20 mouse cellular contexts compared by ENCODE assay signal in genomic region chr7:101851689-101852088, GRCm38 (mm10). TPM values are rescaled to one million over a fixed set of nuclear protein-coding genes. Genes with fewer than 3 reads are reported as not detected.
DNase-seq lines count a peak whose midpoint lies in the region; ATAC-seq and TF ChIP-seq lines count a peak whose summit lies in the region.
"Had no signal": no experiment of that assay in that cellular context is flagged by ENCODE, and none has a peak within 500 bp of the region (broad histone marks: within the 10 kb centered on the region; RNA-seq: fewer than 3 reads in every experiment).

No protein-coding gene starts in this region.

- H3K27ac ChIP-seq in spleen, adult 2 months (ENCODE audit: insufficient read depth, low read length) = peak overlapping the region; percentile 33
- no peak overlapping the region for H3K27ac ChIP-seq in layer of hippocampus, adult 2 months
- H3K27ac ChIP-seq: embryonic facial prominence, embryonic 12.5 days; heart, embryonic 13.5 days; hindbrain, embryonic 15.5 days had no signal

- ATAC-seq in common myeloid progenitor, adult 5-6 weeks (replicated peaks; ENCODE audit: low read depth, poor library complexity, severe bottlenecking) = peak; percentile 59
- ATAC-seq in megakaryocyte progenitor cell, adult 5-6 weeks (replicated peaks; ENCODE audit: poor library complexity) = peak; percentile 42
- ATAC-seq: forebrain, embryonic 16.5 days had no signal

- no peaks in the 10 kb centered on the region for H3K27me3 ChIP-seq in spleen, adult 2 months (ENCODE audit: control insufficient read depth, insufficient read depth, low read length)
- H3K27me3 ChIP-seq: embryonic facial prominence, embryonic 12.5 days; heart, embryonic 13.5 days; hindbrain, embryonic 15.5 days had no signal

- H3K36me3 ChIP-seq in spleen, adult 2 months (ENCODE audit: control insufficient read depth, insufficient read depth, low read length) = no peaks in the 10 kb centered on the region
- H3K36me3 ChIP-seq: embryonic facial prominence, embryonic 12.5 days; G1E; heart, embryonic 13.5 days; hindbrain, embryonic 15.5 days had no signal

- WGBS in spleen, adult 2 months = 29% methylated on average over 6 of the region's 6 CpGs

- no peak overlapping the region for H3K4me3 ChIP-seq in spleen, adult 2 months (ENCODE audit: extremely low read depth, insufficient read depth, insufficient read length)
- no peak overlapping the region for H3K4me3 ChIP-seq in layer of hippocampus, adult 2 months
- H3K4me3 ChIP-seq: embryonic facial prominence, embryonic 12.5 days; heart, embryonic 13.5 days; hindbrain, embryonic 15.5 days had no signal

- TF ChIP-seq CTCF in spleen, adult 2 months (IDR thresholded peaks at IDR 0.05; ENCODE audit: extremely low read depth, insufficient read depth, insufficient read length, insufficient replicate concordance) = no peak
- TF ChIP-seq CTCF in layer of hippocampus, adult 2 months (conservative IDR thresholded peaks at IDR 0.05) = no peak

- TF ChIP-seq POLR2A in spleen, adult 2 months (IDR thresholded peaks at IDR 0.05; ENCODE audit: low read depth, low read length) = no peak

- DNase-seq in spleen, adult 2 months (ENCODE audit: low read depth in 1 of 2, low spot score in 2 of 2) = no peak
- DNase-seq in spleen, postnatal 4 days (ENCODE audit: low spot score in 2 of 2) = no peak
- no peak for DNase-seq in lung, postnatal 36 days
- DNase-seq in adrenal gland, postnatal 14 days = no peak
- DNase-seq in layer of hippocampus, adult 2 months (ENCODE audit: low spot score in 2 of 2) = no peak
- DNase-seq: adrenal gland, postnatal 25 days; cerebellum, adult 2 months; cerebellum, postnatal 10 days; gastrocnemius, postnatal 25 days; heart, adult 11 months; heart, postnatal 36 days had no signal

- peaks cover 8% of the 10 kb centered on the region for H3K4me1 ChIP-seq in spleen, adult 2 months (ENCODE audit: control insufficient read depth, insufficient read depth, insufficient read length)
- H3K4me1 ChIP-seq: embryonic facial prominence, embryonic 12.5 days; heart, embryonic 13.5 days; hindbrain, embryonic 15.5 days had no signal

RNA-seq across cellular contexts. Expression of gene Folr2, which starts 5.3 kb away (rescaled TPM):
- 0.75 and 1.4 TPM in 2 replicates for polyA plus RNA-seq in spleen, adult 2 months (2012; rRNA removed)
- total RNA-seq in common myeloid progenitor, adult 5-6 weeks (2017) = not detected in 2 replicates
- not detected in 2 replicates for total RNA-seq in megakaryocyte progenitor cell, adult 5-6 weeks (2015)
- not detected in 2 replicates for total RNA-seq in megakaryocyte progenitor cell, adult 5-6 weeks (2017)
- 2.9 and 3.9 TPM in 2 replicates for total RNA-seq in adrenal gland, postnatal 14 days (2021)
- under 1 TPM in 1 of 2 experiments, not detected in 1; 0.36 TPM for total RNA-seq in layer of hippocampus, adult 2 months (2021)
- total RNA-seq: G1E had no signal
- polyA plus RNA-seq: embryonic facial prominence, embryonic 12.5 days; G1E had no signal

RNA-seq across cellular contexts. Expression of gene Anapc15, which starts 11.8 kb away (rescaled TPM):
- 34.4 and 37.1 TPM in 2 replicates for polyA plus RNA-seq in spleen, adult 2 months (2012; rRNA removed)
- total RNA-seq in common myeloid progenitor, adult 5-6 weeks (2017) = 62.0 and 107 TPM in 2 replicates
- 56.2 and 70.6 TPM in 2 replicates for total RNA-seq in megakaryocyte progenitor cell, adult 5-6 weeks (2015)
- total RNA-seq in megakaryocyte progenitor cell, adult 5-6 weeks (2017) = 98.6 and 132 TPM in 2 replicates
- 24.0 and 27.0 TPM in 2 replicates for total RNA-seq in adrenal gland, postnatal 14 days (2021)
- total RNA-seq in layer of hippocampus, adult 2 months (2021) = 10 to 100 TPM; 24.5 to 29.3 TPM

RNA-seq across cellular contexts. Expression of gene Inppl1, which starts 13.7 kb away (rescaled TPM):
- 43.3 and 54.4 TPM in 2 replicates for polyA plus RNA-seq in spleen, adult 2 months (2012; rRNA removed)
- total RNA-seq in common myeloid progenitor, adult 5-6 weeks (2017) = 1.0 and 1.8 TPM in 2 replicates
- 1.2 and 4.0 TPM in 2 replicates for total RNA-seq in megakaryocyte progenitor cell, adult 5-6 weeks (2015)
- total RNA-seq in megakaryocyte progenitor cell, adult 5-6 weeks (2017) = 1.6 and 4.6 TPM in 2 replicates
- total RNA-seq in adrenal gland, postnatal 14 days (2021) = 87.3 and 87.4 TPM in 2 replicates
- total RNA-seq in layer of hippocampus, adult 2 months (2021) = 10 to 100 TPM; 26.7 to 28.4 TPM

RNA-seq across cellular contexts. Expression of gene Folr1, which starts 18.9 kb away (rescaled TPM):
- 0.51 and 0.76 TPM in 2 replicates for polyA plus RNA-seq in spleen, adult 2 months (2012; rRNA removed)
- total RNA-seq in common myeloid progenitor, adult 5-6 weeks (2017) = not detected in 2 replicates
- 0.74 and 1.9 TPM in 2 replicates for total RNA-seq in megakaryocyte progenitor cell, adult 5-6 weeks (2015)
- 0.37 TPM in 1 of 2 replicates, not detected in the other for total RNA-seq in megakaryocyte progenitor cell, adult 5-6 weeks (2017)
- total RNA-seq in adrenal gland, postnatal 14 days (2021) = 2.6 and 3.0 TPM in 2 replicates
- total RNA-seq in layer of hippocampus, adult 2 months (2021) = 1 to 10 TPM in 1 of 2 experiments, not detected in 1; 1.2 TPM
- polyA plus RNA-seq: G1E had no signal

RNA-seq across cellular contexts. Expression of gene Phox2a, which starts 33.6 kb away (rescaled TPM):
- polyA plus RNA-seq in spleen, adult 2 months (2012; rRNA removed) = 0.07 TPM in 1 of 2 replicates, not detected in the other
- not detected in 2 replicates for total RNA-seq in common myeloid progenitor, adult 5-6 weeks (2017)
- total RNA-seq in megakaryocyte progenitor cell, adult 5-6 weeks (2015) = not detected in 2 replicates
- not detected in 2 replicates for total RNA-seq in megakaryocyte progenitor cell, adult 5-6 weeks (2017)
- 25.7 and 30.6 TPM in 2 replicates for total RNA-seq in adrenal gland, postnatal 14 days (2021)
- total RNA-seq in layer of hippocampus, adult 2 months (2021) = not detected
- total RNA-seq: gastrocnemius, postnatal 25 days had no signal
- polyA plus RNA-seq: cortical plate, adult 2 months; forebrain, embryonic 16.5 days; frontal cortex, adult 2 months; G1E had no signal
